Mouse (Mus musculus) heart, postnatal 25 days (tissue): ENCODE data around the gene Gpr158. TPM values are rescaled to one million over a fixed set of nuclear protein-coding genes. Genes with fewer than 3 reads are reported as not detected.

Source experiments
- total RNA-seq, 2 experiments: library from RNA; stranded (reverse); gene quantifications; 2 replicates each; pipeline ENCODE4 v1.2.3; 2021

The Gpr158 gene
- total RNA-seq, 2 experiments from 2014 or later, result 0.05 to 0.08 TPM

Other genes with a start within 250 kb of the Gpr158 start
- 1 to 10 TPM; 1.7 to 2.3 TPM for gene Enkur, start 162.2 kb upstream of the Gpr158 start, total RNA-seq
- 1 to 10 TPM; 5.6 to 8.6 TPM for gene Thnsl1, start 161.8 kb upstream of the Gpr158 start, total RNA-seq